Mouse (Mus musculus): ENCODE measurements around the gene Slc16a12.

- TF ChIP-seq POLR2A (IDR thresholded peaks at IDR 0.05; ENCODE audit: borderline replicate concordance, extremely low read depth, insufficient read depth, insufficient read length, poor library complexity, severe bottlenecking) (no peak), CTCF (IDR thresholded peaks at IDR 0.05; ENCODE audit: borderline replicate concordance, extremely low read depth, insufficient read depth, insufficient read length) (no peak)
Measured at GRCm38 (mm10) chr19:34691402-34691801, 55.7 kb downstream of the Slc16a12 start.

Data from brain, embryonic 14.5 days (tissue).